Mouse (Mus musculus): ENCODE measurements around the gene Itgav. TPM values are rescaled to one million over a fixed set of nuclear protein-coding genes. Genes with fewer than 3 reads are reported as not detected.
A peak's percentile ranks its signal among the peaks of the same experiment; 100 is the strongest.

Gene Itgav
- 25.3 and 29.7 TPM in 2 replicates for polyA plus RNA-seq (2012; ENCODE audit: insufficient read depth, insufficient read length, missing spikeins)

DNA sequence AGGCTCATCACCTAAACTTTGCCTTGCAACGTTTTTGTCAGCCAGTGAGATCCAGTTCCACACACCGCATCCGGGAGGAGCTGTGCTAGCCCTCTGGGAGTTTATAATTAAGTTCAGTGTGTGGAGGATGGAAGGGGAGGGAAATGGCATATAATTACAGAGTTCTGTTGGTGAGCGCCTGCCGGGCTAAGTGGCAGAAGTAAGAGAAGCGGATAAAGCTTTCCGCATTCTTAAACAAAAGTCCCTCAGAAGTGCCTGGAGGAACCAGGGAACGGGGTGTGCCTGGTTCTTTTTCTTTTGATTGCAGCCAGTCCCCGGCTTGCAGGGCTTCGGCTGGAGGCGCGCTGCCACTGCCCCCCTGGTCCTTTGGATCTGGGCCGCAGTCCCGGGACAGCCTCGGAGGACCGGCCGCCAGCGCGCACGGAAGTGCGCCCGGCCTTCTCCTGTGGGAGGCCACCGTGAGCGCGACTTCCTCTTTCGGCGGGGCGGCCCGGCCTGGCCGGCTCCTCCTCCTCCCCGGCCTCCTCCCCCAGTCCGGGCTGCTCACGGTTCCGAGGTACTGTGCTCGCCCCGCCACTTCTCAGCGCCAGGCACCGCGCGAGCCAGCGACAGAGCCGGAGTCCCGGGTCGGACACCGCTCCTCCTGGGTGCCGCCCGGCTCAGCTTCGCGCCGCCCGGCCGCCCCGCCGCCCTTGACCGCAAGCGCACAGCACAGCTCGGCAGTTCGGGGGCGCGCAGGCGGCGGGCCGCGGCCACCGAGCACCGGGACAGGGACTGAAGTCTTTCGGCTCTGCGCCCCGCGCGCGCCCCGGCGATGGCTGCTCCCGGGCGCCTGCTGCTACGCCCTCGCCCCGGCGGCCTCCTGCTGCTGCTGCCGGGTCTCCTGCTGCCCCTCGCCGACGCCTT, at the start of gene Itgav:
TSS of gene Itgav (plus strand) at position 477 of the 906 bp plus-strand sequence.
- Histone ChIP-seq H3K27ac (replicated peaks; ENCODE audit: low read depth, low read length) (peak within 1 kb of the TSS; percentile 83), H3K4me1 (ENCODE audit: control insufficient read depth, insufficient read depth, insufficient read length, low read length) (peaks cover 2% of the 10 kb centered on the region), H3K4me3 (ENCODE audit: insufficient read depth, low read depth, low read length) (peak within 1 kb of the TSS; percentile 89)

DNA sequence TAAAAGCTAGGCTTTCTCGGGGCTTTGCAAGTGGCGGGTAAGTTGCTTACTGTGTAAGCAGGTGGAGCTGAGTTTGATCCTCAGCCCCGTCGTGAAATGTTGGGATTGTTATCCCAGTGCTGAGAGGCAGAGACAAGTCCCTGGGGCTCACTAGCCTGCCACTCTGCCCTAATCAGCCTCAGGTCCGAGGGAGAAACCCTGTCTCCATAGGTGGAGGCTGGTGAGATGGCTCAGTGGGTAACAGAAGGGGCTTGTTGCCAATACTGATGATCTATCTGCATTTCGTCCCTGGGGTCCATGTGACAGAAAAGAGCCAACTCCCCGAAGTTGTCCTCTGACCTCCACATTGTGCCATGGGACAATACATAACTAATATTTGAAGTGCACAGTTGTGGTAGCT, 49.8 kb upstream of the Itgav start:
- Histone ChIP-seq H3K4me3 (ENCODE audit: insufficient read depth, low read depth, low read length) (no peak overlapping the region), H3K4me1 (ENCODE audit: control insufficient read depth, insufficient read depth, insufficient read length, low read length) (no peaks in the 10 kb centered on the region), H3K27ac (replicated peaks; ENCODE audit: low read depth, low read length) (no peak overlapping the region)

DNA sequence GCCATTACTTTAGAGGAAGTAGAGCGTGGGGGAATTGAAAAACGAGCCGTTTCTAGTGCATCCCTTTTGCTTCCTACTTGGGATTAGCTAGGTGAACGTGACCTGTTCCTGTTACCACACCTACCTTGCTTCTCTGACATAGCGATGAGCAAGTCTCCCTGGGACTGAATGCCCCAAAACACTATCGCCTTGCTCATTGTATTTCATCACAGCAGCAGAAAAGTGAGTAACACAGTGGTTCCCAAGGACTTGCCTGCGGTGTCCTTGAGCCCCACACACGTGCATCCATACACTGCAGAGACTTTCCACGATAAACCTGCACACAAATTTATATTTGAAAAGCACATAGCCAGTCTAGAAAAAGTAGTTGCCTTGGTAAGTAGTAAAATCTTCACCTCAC, 49.3 kb upstream of the Itgav start:
- Histone ChIP-seq H3K4me1 (ENCODE audit: control insufficient read depth, insufficient read depth, insufficient read length, low read length) (no peaks in the 10 kb centered on the region), H3K4me3 (ENCODE audit: insufficient read depth, low read depth, low read length) (no peak overlapping the region), H3K27ac (replicated peaks; ENCODE audit: low read depth, low read length) (no peak overlapping the region)

DNA sequence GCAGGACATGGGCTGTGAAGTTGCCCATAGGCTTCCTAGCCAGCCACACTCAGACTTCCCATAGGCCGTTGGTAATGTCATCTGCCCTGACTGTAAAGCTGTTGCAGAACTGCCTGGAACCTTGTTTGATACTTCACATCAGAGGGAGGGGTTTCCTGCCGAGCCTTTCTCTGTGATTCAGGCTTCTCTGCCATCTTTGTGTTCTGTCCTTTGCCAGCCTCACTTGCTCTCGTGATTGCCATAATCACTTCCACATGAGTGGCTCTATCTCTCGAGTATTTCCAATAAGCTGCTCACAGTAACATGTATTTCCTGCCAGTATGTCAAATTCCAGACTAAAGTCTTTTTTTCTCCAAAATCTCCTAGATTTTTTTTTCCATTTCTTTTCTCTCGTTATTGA, 48.5 kb upstream of the Itgav start:
- Histone ChIP-seq H3K27ac (replicated peaks; ENCODE audit: low read depth, low read length) (no peak overlapping the region), H3K4me3 (ENCODE audit: insufficient read depth, low read depth, low read length) (no peak overlapping the region), H3K4me1 (ENCODE audit: control insufficient read depth, insufficient read depth, insufficient read length, low read length) (no peaks in the 10 kb centered on the region)

DNA sequence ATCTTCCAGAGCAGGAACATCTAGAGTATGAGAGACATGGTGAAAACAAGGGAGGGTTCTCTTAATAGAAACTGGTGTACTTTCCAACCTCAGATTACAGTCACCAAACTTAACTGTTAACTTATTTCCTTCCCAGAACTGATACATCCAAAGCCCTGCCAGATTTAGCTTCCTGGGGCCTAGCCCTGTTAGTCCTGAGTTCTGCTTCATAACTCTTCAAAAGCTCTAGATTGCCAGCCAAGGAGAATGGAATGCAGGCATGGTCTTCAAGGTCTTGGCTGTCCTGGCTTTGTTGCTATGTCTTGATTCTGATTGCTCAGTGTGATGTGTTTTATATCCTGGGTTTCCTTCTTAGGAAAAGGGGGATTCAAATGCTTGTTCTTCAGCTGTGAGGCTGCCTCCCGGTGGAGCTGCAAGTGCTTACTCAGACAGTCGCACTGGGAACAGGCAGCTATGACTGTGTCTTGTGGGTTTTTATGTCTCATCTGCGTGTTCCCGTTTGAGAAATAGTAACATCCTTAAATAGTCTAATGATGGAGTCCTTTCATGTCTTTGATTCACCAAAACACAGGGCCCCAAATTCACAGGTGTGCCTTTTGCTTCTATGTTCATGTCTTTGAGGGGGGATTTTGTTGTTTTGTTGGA, 47.8 kb upstream of the Itgav start:
- no peaks in the 10 kb centered on the region for H3K4me1 ChIP-seq (ENCODE audit: control insufficient read depth, insufficient read depth, insufficient read length, low read length)
- H3K27ac ChIP-seq (replicated peaks; ENCODE audit: low read depth, low read length) = no peak overlapping the region
- no peak overlapping the region for H3K4me3 ChIP-seq (ENCODE audit: insufficient read depth, low read depth, low read length)

DNA sequence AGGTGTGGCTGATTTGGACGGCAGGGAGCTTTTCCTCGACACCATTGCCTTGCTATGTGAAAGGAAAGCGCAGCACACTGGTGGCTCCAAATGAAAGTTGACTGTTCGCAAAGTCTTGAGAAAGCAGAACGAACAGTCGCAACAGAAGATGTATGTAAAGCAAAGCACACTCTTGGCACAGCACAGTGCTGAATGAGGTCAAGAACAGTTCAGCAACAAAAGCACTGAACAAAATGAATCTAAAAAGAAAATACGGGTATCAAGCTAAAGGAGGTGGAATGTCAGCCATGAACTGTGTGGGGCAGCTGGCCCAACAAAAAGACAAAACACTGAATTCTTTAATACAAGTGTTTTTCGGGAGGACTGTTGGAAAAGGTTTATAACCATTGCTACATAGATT, 42.9 kb upstream of the Itgav start:
- H3K4me1 ChIP-seq (ENCODE audit: control insufficient read depth, insufficient read depth, insufficient read length, low read length) = no peaks in the 10 kb centered on the region
- no peak overlapping the region for H3K27ac ChIP-seq (replicated peaks; ENCODE audit: low read depth, low read length)
- no peak overlapping the region for H3K4me3 ChIP-seq (ENCODE audit: insufficient read depth, low read depth, low read length)

DNA sequence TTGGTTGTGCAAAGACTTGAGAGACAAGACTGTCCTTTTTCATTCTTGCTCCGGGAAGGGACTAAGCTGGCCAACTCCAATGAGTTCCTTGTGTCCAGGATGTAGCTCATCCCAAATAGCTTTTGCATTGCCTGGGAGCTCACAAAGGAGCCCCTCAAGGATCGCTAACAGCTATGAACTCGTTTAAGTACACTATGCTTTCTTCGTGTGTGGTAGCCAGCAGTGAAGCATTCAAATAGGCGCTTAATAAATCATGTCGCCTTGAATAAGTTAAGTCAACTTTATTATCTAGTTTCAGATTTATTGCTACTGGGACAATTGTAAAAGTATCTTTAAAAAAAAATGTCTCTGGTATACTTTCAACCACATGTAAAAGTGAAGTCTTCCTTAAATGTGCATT, 42.4 kb upstream of the Itgav start:
- Histone ChIP-seq H3K4me1 (ENCODE audit: control insufficient read depth, insufficient read depth, insufficient read length, low read length) (no peaks in the 10 kb centered on the region), H3K27ac (replicated peaks; ENCODE audit: low read depth, low read length) (no peak overlapping the region)

DNA sequence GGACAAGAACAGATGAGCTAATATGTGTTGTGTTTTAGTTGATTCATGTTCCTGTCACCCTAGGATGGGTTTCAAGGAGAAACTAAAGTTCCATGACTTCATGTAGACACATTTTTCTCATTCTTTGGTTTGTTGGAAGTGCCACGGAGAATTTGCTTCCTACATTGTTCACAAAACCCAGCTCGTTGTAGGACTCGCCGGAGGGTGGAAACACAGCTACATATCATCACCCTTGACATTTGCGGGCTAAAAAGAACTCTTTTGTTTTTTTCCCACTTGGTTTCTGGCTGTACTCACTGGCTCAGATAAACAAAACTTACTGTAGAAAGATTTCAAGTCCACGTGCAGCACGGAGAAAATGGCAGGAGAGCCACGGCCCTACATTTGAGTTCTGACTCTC, 41.9 kb upstream of the Itgav start:
- H3K4me1 ChIP-seq (ENCODE audit: control insufficient read depth, insufficient read depth, insufficient read length, low read length) = no peaks in the 10 kb centered on the region
- no peak overlapping the region for H3K27ac ChIP-seq (replicated peaks; ENCODE audit: low read depth, low read length)
- H3K4me3 ChIP-seq (ENCODE audit: insufficient read depth, low read depth, low read length) = no peak overlapping the region

More for the DNA sequence above, 42.4 kb upstream of the Itgav start:
- no peak overlapping the region for H3K4me3 ChIP-seq (ENCODE audit: insufficient read depth, low read depth, low read length)

DNA sequence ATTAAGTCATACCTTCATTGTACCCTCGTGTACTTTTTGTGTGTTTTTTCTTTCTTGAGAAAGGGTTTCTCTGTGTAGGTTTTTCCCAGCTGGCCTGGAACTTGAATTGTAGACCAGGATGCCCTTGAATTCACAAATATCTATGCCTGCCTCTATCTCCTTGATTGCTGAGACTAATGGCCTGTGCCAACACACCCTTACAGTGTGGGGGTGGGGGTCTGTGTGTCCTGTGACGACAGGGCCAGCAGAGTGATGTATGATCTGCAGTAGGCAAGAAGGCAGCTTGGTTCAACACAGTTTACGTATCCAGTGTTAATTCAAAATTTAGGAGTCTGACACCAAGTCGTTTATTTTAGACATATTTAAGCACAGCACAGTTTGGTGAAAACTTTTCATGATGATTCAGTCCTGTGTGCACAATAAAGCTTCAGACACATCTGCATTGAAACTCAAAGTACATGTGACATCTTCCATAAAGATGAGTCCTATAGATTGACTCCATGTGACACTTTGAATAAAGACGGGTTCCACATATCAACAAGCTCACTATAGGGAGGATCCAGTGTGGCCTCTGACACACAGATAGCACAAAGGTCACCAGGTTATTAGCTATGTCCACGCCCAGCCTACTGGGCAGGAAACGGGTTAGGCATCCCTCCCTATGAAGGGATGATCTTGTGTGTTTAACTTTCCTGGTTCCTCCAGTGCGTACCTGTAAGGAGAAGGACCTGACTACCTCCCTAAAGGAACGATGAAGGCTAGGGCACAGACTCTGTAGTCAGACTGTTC, 40.3 kb upstream of the Itgav start:
- H3K4me1 ChIP-seq (ENCODE audit: control insufficient read depth, insufficient read depth, insufficient read length, low read length) = no peaks in the 10 kb centered on the region
- no peak overlapping the region for H3K27ac ChIP-seq (replicated peaks; ENCODE audit: low read depth, low read length)
- no peak overlapping the region for H3K4me3 ChIP-seq (ENCODE audit: insufficient read depth, low read depth, low read length)

DNA sequence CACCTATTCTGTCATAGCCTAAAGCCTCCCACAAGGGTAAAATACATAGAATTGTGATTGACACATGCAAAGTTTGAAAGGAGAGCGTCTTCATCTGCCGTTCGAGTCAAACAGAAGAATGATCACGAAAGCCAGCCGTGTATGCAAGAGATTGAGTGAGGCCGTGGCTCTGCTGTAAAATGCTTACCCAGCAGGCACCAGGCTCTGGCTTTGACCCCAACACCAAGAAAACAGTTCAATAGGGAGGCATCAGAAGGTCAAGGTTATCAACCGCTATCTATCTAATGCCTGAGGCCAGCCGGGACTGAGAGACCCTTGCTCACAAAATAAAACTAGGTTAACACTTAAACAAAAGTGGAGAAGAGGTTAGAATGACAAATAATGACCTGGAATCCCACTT, 39.5 kb upstream of the Itgav start:
- no peaks in the 10 kb centered on the region for H3K4me1 ChIP-seq (ENCODE audit: control insufficient read depth, insufficient read depth, insufficient read length, low read length)
- H3K27ac ChIP-seq (replicated peaks; ENCODE audit: low read depth, low read length) = no peak overlapping the region
- H3K4me3 ChIP-seq (ENCODE audit: insufficient read depth, low read depth, low read length) = no peak overlapping the region

DNA sequence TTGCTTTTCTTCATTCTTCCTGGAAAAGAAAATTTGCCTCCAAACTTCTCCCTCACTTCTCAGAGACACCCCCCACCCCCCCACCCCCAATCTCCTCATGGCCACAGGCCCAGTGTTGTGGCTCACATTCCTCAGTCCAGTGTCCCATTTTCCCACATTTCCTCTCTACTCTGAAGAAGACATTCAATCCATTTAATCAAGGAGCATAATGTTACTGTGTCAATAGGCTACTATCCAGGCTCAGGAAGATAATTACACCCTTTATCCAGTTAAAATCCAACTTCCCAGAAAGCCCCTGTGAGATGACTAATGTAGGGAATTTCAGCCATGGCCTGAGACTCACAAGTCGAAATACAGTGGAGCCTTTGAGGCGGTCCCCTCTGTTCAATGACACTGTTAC, 33.8 kb upstream of the Itgav start:
- H3K27ac ChIP-seq (replicated peaks; ENCODE audit: low read depth, low read length) = no peak overlapping the region
- H3K4me3 ChIP-seq (ENCODE audit: insufficient read depth, low read depth, low read length) = no peak overlapping the region
- no peaks in the 10 kb centered on the region for H3K4me1 ChIP-seq (ENCODE audit: control insufficient read depth, insufficient read depth, insufficient read length, low read length)

DNA sequence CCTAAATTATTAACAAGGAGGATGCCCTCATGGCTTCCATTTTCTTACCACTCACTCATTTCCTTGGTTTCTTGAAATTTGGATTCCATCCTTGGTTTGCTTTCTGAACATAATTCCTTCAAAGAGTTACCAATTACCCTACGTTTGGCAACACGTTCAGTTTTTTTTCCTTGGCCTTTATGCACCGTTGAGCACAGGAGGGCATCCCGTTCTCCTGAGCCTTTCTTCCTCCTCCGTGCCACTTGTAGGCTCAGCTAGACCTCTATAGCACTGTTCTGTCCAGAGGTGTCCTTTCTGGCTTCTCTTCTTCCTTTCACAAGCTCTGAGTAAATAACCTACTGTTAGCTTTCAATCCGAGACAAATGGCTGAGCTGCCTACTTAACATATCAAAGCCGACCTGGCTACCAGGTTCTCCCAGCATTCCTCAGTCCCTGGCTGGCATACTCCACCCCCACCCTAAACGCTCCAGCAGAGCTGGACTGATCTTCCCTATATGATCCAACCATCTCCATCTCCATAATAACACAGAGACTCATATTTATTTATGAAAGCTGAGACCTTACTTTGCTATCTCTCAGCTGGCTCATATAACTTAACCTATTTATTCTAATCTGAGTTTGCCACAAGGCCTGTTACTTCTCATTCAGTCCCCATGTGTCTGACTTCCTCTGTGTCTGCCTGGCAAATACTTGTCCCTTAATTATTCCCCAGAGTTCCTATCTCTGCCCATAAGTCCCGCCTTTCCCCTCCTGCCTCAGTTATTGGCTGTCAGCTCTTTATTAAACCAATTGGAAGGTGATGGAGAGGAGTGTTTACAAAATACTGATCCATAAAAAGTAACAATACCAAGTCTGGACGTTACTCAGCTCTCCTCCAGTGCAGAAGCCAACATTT, 31.3 kb upstream of the Itgav start:
- no peak overlapping the region for H3K27ac ChIP-seq (replicated peaks; ENCODE audit: low read depth, low read length)
- no peak overlapping the region for H3K4me3 ChIP-seq (ENCODE audit: insufficient read depth, low read depth, low read length)
- H3K4me1 ChIP-seq (ENCODE audit: control insufficient read depth, insufficient read depth, insufficient read length, low read length) = no peaks in the 10 kb centered on the region

DNA sequence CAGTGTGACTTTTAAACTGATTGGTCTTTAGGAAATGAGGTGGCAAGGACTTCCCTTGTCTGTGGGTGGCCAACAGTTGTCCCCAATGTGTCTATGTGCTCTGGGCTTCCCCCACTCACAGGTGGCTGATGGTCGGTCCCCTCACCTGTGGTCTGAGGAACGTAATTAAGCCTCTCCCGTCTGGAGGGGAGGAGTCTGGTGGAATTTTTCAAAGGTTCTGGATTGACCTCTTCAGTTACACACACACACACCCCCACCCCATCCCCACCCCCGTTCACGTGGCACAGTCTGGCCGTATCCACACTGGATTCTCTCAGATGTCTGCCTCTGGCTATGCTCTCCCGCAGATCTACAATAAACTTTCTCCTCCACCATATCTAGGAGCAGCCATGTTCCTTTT, 30.1 kb upstream of the Itgav start:
- Histone ChIP-seq H3K4me3 (ENCODE audit: insufficient read depth, low read depth, low read length) (no peak overlapping the region), H3K4me1 (ENCODE audit: control insufficient read depth, insufficient read depth, insufficient read length, low read length) (no peaks in the 10 kb centered on the region), H3K27ac (replicated peaks; ENCODE audit: low read depth, low read length) (no peak overlapping the region)

DNA sequence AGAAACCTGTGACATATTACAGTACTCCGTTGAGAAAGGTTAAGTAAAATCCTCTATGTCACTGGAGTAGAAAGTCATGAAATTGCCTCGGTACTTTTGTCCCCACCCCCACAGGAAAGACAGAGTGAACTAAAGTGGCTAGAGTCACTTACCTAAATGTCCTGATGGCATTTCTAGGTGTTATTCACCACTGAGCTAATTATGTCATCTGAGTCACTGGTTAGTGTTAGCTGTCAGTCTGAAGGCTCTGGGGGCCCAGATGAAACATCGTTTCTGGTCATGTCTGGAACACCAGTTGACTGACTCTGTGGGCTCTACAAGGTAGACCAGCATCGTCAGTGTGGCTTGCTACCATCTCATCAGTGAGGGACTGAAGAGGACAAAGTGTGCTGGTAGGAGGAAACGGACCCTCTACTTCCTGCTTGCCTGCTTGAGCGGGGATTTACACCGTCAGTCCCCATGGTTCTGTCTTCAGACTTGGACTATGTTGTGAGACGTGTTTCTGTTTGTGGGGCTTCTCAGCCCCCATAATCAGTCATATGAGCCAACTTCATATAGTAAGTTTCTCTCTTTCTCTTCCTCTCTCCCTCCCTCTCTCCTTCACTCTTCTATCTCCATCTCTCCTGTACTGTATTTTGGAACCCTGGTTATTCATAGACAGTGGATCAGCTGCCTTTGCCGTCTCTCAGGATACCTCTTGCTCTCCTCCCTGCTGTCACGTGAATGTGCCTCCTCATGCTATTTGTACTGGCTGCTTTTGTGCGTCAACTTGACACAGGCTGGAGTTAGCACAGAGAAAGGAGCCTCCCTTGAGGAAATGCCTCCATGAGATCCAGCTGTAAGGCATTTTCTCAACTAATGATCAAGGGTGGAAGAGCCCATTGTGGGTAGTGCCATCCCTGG, 28.6 kb upstream of the Itgav start:
- H3K4me3 ChIP-seq (ENCODE audit: insufficient read depth, low read depth, low read length) = no peak overlapping the region
- H3K4me1 ChIP-seq (ENCODE audit: control insufficient read depth, insufficient read depth, insufficient read length, low read length) = no peaks in the 10 kb centered on the region
- no peak overlapping the region for H3K27ac ChIP-seq (replicated peaks; ENCODE audit: low read depth, low read length)

Measured in brown adipose tissue, adult 24 weeks (tissue).